Mouse (Mus musculus) bone marrow, adult 2 months (tissue): ENCODE results near the gene Limd2.

Source experiments
- CTCF ChIP-seq: fragments of 200-500 bp; IDR thresholded peaks from 2 replicates; pipeline ENCODE4 v1.5.1; 2011; ENCODE audit warnings: low read length, control low read depth; ENCODE audit not compliant: control insufficient read depth, insufficient read depth
- POLR2A ChIP-seq: fragments of 200-500 bp; IDR thresholded peaks from 2 replicates; pipeline ENCODE4 v1.6.1; 2011; ENCODE audit warnings: low read depth, mild to moderate bottlenecking, control low read depth, low read length, borderline replicate concordance; ENCODE audit not compliant: control insufficient read depth

- TF ChIP-seq POLR2A (peak; percentile 88), CTCF (peak; percentile 9; the same call in 1 of the 2 replicates)
These were observed 32.9 kb upstream of the Limd2 start for GRCm38 (mm10) chr11:106193371-106194154.
